ENCODE assay signal across 9 mouse cellular contexts in genomic region chr4:114415925-114416645, GRCm38 (mm10). TPM values are rescaled to one million over a fixed set of nuclear protein-coding genes. Genes with fewer than 3 reads are reported as not detected.
A peak's percentile ranks its signal among the peaks of the same experiment; 100 is the strongest.
DNase-seq lines count a peak whose midpoint lies in the region; ATAC-seq lines count a peak whose summit lies in the region.
"Had no signal": no experiment of that assay in that cellular context is flagged by ENCODE, and none has a peak within 500 bp of the region (broad histone marks: within the 10 kb centered on the region; RNA-seq: fewer than 3 reads in every experiment).

No protein-coding gene starts in this region.

- intact Hi-C loops in heart, postnatal 14 days (cut with DNase I) = no loop called here
- intact Hi-C loops in gastrocnemius, postnatal 36 days (cut with DNase I) = no loop called here

- H3K9ac ChIP-seq in intestine, embryonic 15.5 days = no peak overlapping the region
- H3K9ac ChIP-seq in intestine, embryonic 16.5 days (ENCODE audit: low read depth, low read length) = no peak overlapping the region
- H3K9ac ChIP-seq in embryonic facial prominence, embryonic 13.5 days = peak overlapping the region; percentile 54; the same call in 1 of the 2 replicates
- H3K9ac ChIP-seq in midbrain, embryonic 16.5 days (ENCODE audit: low read depth, low read length) = no peak overlapping the region

- no peaks in the 10 kb centered on the region for H3K27me3 ChIP-seq in intestine, embryonic 15.5 days (replicated peaks)
- H3K27me3 ChIP-seq in intestine, embryonic 16.5 days (replicated peaks; ENCODE audit: control insufficient read depth, insufficient read depth, low read length) = no peaks in the 10 kb centered on the region
- 0 out of 2 replicates have a peak, but pooled peaks cover 3% of the 10 kb centered on the region for H3K27me3 ChIP-seq in embryonic facial prominence, embryonic 13.5 days
- H3K27me3 ChIP-seq in midbrain, embryonic 16.5 days (ENCODE audit: control insufficient read depth, insufficient read depth, low read depth, low read length) = no peaks in the 10 kb centered on the region

- H3K4me3 ChIP-seq in intestine, embryonic 15.5 days (replicated peaks) = no peak overlapping the region
- no peak overlapping the region for H3K4me3 ChIP-seq in intestine, embryonic 16.5 days (ENCODE audit: low read length)
- no peak overlapping the region for H3K4me3 ChIP-seq in embryonic facial prominence, embryonic 13.5 days
- H3K4me3 ChIP-seq in midbrain, embryonic 16.5 days (ENCODE audit: low read depth, low read length) = no peak overlapping the region
- H3K4me3 ChIP-seq: myocyte had no signal

- 41% methylated on average over 16 of the region's 16 CpGs for WGBS in intestine, embryonic 15.5 days
- 45% methylated on average over 16 of the region's 16 CpGs for WGBS in intestine, embryonic 16.5 days
- 19% methylated on average over 16 of the region's 16 CpGs for WGBS in embryonic facial prominence, embryonic 13.5 days
- WGBS in midbrain, embryonic 16.5 days = 20% methylated on average over 16 of the region's 16 CpGs

- peak; percentile 42 to 51 for DNase-seq in heart, postnatal 14 days
- no peak for DNase-seq in kidney, adult 9 months
- no peak for DNase-seq in gastrocnemius, postnatal 36 days

- no peak overlapping the region for H3K27ac ChIP-seq in intestine, embryonic 15.5 days
- H3K27ac ChIP-seq in intestine, embryonic 16.5 days (ENCODE audit: low read length) = no peak overlapping the region
- H3K27ac ChIP-seq in embryonic facial prominence, embryonic 13.5 days = peak overlapping the region; percentile 68
- no peak overlapping the region for H3K27ac ChIP-seq in midbrain, embryonic 16.5 days (ENCODE audit: low read length)

- ATAC-seq in intestine, embryonic 15.5 days = no peak
- no peak for ATAC-seq in intestine, embryonic 16.5 days
- no peak for ATAC-seq in embryonic facial prominence, embryonic 13.5 days (ENCODE audit: insufficient number of reproducible peaks, insufficient read depth, low FRiP score, low TSS enrichment, low read depth)
- ATAC-seq in midbrain, embryonic 16.5 days = peak; percentile 55
- no peak for ATAC-seq in megakaryocyte progenitor cell, adult 5-6 weeks (replicated peaks; ENCODE audit: poor library complexity)

- no peaks in the 10 kb centered on the region for H3K9me3 ChIP-seq in intestine, embryonic 15.5 days
- H3K9me3 ChIP-seq in intestine, embryonic 16.5 days (ENCODE audit: control insufficient read depth, low read length) = no peaks in the 10 kb centered on the region
- H3K9me3 ChIP-seq in embryonic facial prominence, embryonic 13.5 days = no peaks in the 10 kb centered on the region
- no peaks in the 10 kb centered on the region for H3K9me3 ChIP-seq in midbrain, embryonic 16.5 days (replicated peaks; ENCODE audit: control insufficient read depth, low read length, poor library complexity, severe bottlenecking)

- no peaks in the 10 kb centered on the region for H3K36me3 ChIP-seq in intestine, embryonic 15.5 days
- no peaks in the 10 kb centered on the region for H3K36me3 ChIP-seq in intestine, embryonic 16.5 days (ENCODE audit: control insufficient read depth, insufficient read depth, low read length)
- H3K36me3 ChIP-seq in embryonic facial prominence, embryonic 13.5 days = no peaks in the 10 kb centered on the region
- no peaks in the 10 kb centered on the region for H3K36me3 ChIP-seq in midbrain, embryonic 16.5 days (ENCODE audit: control insufficient read depth, insufficient read depth, low read length)

- 0 out of 2 replicates have a peak overlapping the region, but pooled peaks have one; percentile 38 for H3K4me2 ChIP-seq in intestine, embryonic 15.5 days (replicated peaks)
- H3K4me2 ChIP-seq in intestine, embryonic 16.5 days (ENCODE audit: low read depth, low read length) = no peak overlapping the region
- H3K4me2 ChIP-seq in embryonic facial prominence, embryonic 13.5 days = peak overlapping the region; percentile 46
- peak overlapping the region; percentile 15; the same call in 1 of the 2 replicates for H3K4me2 ChIP-seq in midbrain, embryonic 16.5 days (ENCODE audit: low read length)

- no peaks in the 10 kb centered on the region for H3K4me1 ChIP-seq in intestine, embryonic 15.5 days (replicated peaks)
- H3K4me1 ChIP-seq in intestine, embryonic 16.5 days (ENCODE audit: control insufficient read depth, insufficient read depth, low read length) = no peaks in the 10 kb centered on the region
- peaks cover 33% of the 10 kb centered on the region for H3K4me1 ChIP-seq in embryonic facial prominence, embryonic 13.5 days
- H3K4me1 ChIP-seq in midbrain, embryonic 16.5 days (ENCODE audit: control insufficient read depth, insufficient read depth, low read length) = no peaks in the 10 kb centered on the region

RNA-seq across cellular contexts. Expression of gene Trabd2b, which starts 9.6 kb away (rescaled TPM):
- 0.53 and 0.61 TPM in 2 replicates for polyA plus RNA-seq in intestine, embryonic 15.5 days (2015; fragmentation: Nextera tagmentation; extraction: Ambion mirVana)
- 0.37 and 0.40 TPM in 2 replicates for polyA plus RNA-seq in intestine, embryonic 16.5 days (2015; fragmentation: Nextera tagmentation; extraction: Ambion mirVana)
- 1.7 TPM in 2 replicates for polyA plus RNA-seq in embryonic facial prominence, embryonic 13.5 days (2015; fragmentation: Nextera tagmentation; extraction: Ambion mirVana)
- 10 to 100 TPM; 42.2 to 50.0 TPM for total RNA-seq in heart, postnatal 14 days (2021)
- 0.32 and 0.58 TPM in 2 replicates for polyA plus RNA-seq in midbrain, embryonic 16.5 days (2015; fragmentation: Nextera tagmentation; extraction: Ambion mirVana)
- under 1 TPM; 0.94 to 0.99 TPM for total RNA-seq in gastrocnemius, postnatal 36 days (2021)
- not detected in 2 replicates for total RNA-seq in megakaryocyte progenitor cell, adult 5-6 weeks (2015)
- not detected in 2 replicates for total RNA-seq in megakaryocyte progenitor cell, adult 5-6 weeks (2017)

Comparison
In these comparisons a context has a peak if more than half of its experiments do, and no peak if none do; other contexts are left out.
1. DNase-seq: peak in heart, postnatal 14 days (2 of 2); none in kidney, adult 9 months (single experiment) and gastrocnemius, postnatal 36 days (0 of 2).